Comparison of ENCODE assay signal across 26 mouse cellular contexts in genomic region chr1:143001112-143001511, GRCm38 (mm10).
"Had no signal": no experiment of that assay in that cellular context is flagged by ENCODE, and none has a peak within 500 bp of the region (broad histone marks: within the 10 kb centered on the region; RNA-seq: fewer than 3 reads in every experiment).

No protein-coding gene starts in this region.

- H3K27ac ChIP-seq: gastrocnemius, adult 2 months; heart, adult 2 months; heart, embryonic 13.5 days; heart, embryonic 15.5 days; hindbrain, embryonic 13.5 days; intestine, embryonic 15.5 days; layer of hippocampus, adult 2 months; left cerebral cortex, adult 2 months; limb, embryonic 10.5 days; limb, embryonic 12.5 days; liver, embryonic 13.5 days had no signal

- H3K9me3 ChIP-seq: heart, embryonic 13.5 days; heart, embryonic 15.5 days; hindbrain, embryonic 13.5 days; intestine, embryonic 15.5 days; limb, embryonic 10.5 days; limb, embryonic 12.5 days; liver, embryonic 13.5 days had no signal

- H3K4me2 ChIP-seq: heart, embryonic 11.5 days; heart, embryonic 13.5 days; heart, embryonic 15.5 days; hindbrain, embryonic 13.5 days; intestine, embryonic 15.5 days; limb, embryonic 12.5 days; liver, embryonic 11.5 days; liver, embryonic 13.5 days had no signal

- ATAC-seq: hindbrain, embryonic 16.5 days; inflammation-experienced regulatory T-cells, adult 6 months; intestine, embryonic 15.5 days; intestine, postnatal 0 days had no signal

- H3K4me1 ChIP-seq: heart, embryonic 13.5 days; heart, embryonic 15.5 days; hindbrain, embryonic 13.5 days; intestine, embryonic 15.5 days; limb, embryonic 10.5 days; limb, embryonic 12.5 days; liver, embryonic 13.5 days had no signal

- H3K4me3 ChIP-seq: gastrocnemius, adult 2 months; heart, adult 2 months; heart, embryonic 13.5 days; heart, embryonic 15.5 days; hindbrain, embryonic 13.5 days; intestine, embryonic 15.5 days; layer of hippocampus, adult 2 months; left cerebral cortex, adult 2 months; limb, embryonic 10.5 days; limb, embryonic 12.5 days; liver, embryonic 13.5 days had no signal

- DNase-seq: gastrocnemius, adult 2 months; gastrocnemius, postnatal 10 days; gastrocnemius, postnatal 25 days; heart, adult 2 months; heart, postnatal 14 days; heart, postnatal 36 days; kidney, adult 18-20 months; kidney, adult 8-10 months; kidney, postnatal 10 days; kidney, postnatal 25 days; kidney, postnatal 4 days; liver; liver, embryonic 13.5 days had no signal

- H3K27me3 ChIP-seq: heart, embryonic 13.5 days; heart, embryonic 15.5 days; hindbrain, embryonic 13.5 days; intestine, embryonic 15.5 days; limb, embryonic 12.5 days; liver, embryonic 13.5 days had no signal

- H3K9ac ChIP-seq: heart, embryonic 13.5 days; heart, embryonic 15.5 days; hindbrain, embryonic 13.5 days; intestine, embryonic 15.5 days; limb, embryonic 12.5 days; liver, embryonic 13.5 days had no signal

- H3K36me3 ChIP-seq: heart, embryonic 13.5 days; heart, embryonic 15.5 days; hindbrain, embryonic 13.5 days; intestine, embryonic 15.5 days; limb, embryonic 10.5 days; limb, embryonic 12.5 days; liver, embryonic 13.5 days had no signal
